Mouse (Mus musculus): Measurements from ENCODE around the gene Klrb1a. TPM values are rescaled to one million over a fixed set of nuclear protein-coding genes. Genes with fewer than 3 reads are reported as not detected.
A peak's percentile ranks its signal among the peaks of the same experiment; 100 is the strongest.
"Not testable (repeated sequence)": the region's sequence is repeated elsewhere in the genome, so short reads cannot be mapped to it uniquely, and the experiment has no call there.

The Klrb1a gene
- not detected for total RNA-seq (2022)

GRCm38 (mm10) chr6:128623433-128623832 lies at the start of gene Klrb1a:
Klrb1a (minus strand) TSS chr6:128623533.
- not testable (repeated sequence) for DNase-seq (ENCODE audit: low spot score)

- DNase-seq (ENCODE audit: low spot score), result no peak
Measured at GRCm38 (mm10) chr6:128669936-128670335, 46.6 kb upstream of the Klrb1a start.

DNA sequence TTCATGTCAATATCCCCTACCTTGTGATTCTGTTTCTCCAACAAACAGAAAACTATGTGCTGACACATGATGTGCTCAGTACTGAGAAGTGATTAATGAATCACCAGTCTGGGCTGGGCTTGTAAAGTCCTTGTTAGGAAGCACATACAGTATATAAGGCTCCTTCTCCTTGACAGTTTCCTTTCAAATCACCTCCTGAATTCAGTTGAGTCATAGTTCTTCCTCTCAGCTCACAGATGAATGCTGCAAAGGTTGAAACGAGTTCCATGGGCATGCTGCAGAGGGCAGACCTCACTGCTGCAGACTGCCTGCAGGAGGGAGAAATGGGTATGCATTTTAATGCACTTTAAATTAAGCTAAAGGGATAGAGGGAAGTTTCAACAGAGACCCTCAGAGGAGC lies 38.9 kb upstream of the Klrb1a start, which contains the start of gene Clec2h:
Gene Clec2h, plus strand, starts transcription at position 180 of the 400 bp plus-strand sequence.
- no peak for DNase-seq (ENCODE audit: low spot score)

- no peak for DNase-seq (ENCODE audit: low spot score)
Measured at GRCm38 (mm10) chr6:128661249-128661648, 37.9 kb upstream of the Klrb1a start.

- no peak for DNase-seq (ENCODE audit: low spot score)
Measured at GRCm38 (mm10) chr6:128652938-128653337, 29.6 kb upstream of the Klrb1a start.

GRCm38 (mm10) chr6:128650827-128651226 lies 27.5 kb upstream of the Klrb1a start:
- DNase-seq (ENCODE audit: low spot score), result not testable (repeated sequence)

DNA sequence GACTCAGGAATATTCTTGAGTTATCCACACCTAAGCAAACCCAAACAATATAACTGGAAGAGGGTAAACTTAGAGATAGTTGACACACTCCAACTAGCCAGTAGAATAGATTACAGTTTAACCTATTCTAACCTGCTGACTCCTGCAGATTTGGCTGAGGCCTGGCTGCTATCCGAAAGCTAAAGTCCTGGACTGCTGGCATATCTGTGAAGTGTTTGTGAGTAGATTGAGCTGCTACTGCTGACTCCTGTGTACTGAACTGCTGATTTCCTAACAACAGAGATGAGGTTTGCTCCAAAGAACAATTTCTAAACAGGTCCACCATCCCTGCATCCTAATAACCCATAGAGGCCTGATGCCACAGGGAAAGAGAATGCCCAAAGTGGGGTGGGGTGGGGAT lies 26.9 kb upstream of the Klrb1a start:
- no peak for DNase-seq (ENCODE audit: low spot score)

DNA sequence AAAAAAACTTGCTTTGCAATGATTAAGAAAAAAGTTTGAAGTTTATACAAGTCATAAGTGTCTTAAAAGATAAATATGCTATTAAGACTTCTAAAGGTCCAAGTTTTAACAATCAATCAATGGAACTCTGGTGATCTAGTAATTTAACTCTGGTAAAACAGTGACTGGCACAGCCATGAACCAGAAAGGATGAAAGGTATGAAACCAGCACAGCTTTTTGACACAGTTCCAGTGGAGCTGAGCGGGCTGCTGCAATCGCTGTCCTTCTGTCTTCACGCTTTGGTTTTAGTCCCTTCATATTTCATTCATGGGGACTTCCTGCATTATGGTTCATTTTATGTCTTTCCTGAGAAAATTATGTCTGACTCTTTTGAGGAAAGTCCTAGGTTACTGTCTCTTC lies 26.3 kb upstream of the Klrb1a start:
- DNase-seq (ENCODE audit: low spot score), result no peak

GRCm38 (mm10) chr6:128645708-128646107 lies 22.4 kb upstream of the Klrb1a start:
- not testable (repeated sequence) for DNase-seq (ENCODE audit: low spot score)

DNA sequence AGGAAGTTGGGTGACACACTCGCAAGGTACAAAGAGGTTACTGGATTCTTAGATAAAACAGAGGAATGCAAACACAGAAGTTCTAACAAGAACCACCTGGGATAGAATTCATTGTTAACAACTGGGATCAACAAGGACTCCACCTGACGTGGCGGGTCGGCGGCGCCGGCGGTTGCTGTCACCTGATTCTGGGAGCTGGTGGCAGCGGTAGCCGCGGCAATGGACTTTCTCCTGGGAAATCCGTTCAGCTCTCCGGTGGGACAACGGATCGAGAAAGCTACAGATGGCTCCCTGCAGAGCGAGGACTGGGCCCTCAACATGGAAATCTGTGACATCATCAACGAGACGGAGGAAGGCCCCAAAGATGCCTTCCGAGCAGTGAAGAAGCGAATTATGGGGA lies 21.4 kb upstream of the Klrb1a start:
- DNase-seq (ENCODE audit: low spot score), result not testable (repeated sequence)

GRCm38 (mm10) chr6:128643999-128644398 lies 20.7 kb upstream of the Klrb1a start:
- no peak for DNase-seq (ENCODE audit: low spot score)

DNA sequence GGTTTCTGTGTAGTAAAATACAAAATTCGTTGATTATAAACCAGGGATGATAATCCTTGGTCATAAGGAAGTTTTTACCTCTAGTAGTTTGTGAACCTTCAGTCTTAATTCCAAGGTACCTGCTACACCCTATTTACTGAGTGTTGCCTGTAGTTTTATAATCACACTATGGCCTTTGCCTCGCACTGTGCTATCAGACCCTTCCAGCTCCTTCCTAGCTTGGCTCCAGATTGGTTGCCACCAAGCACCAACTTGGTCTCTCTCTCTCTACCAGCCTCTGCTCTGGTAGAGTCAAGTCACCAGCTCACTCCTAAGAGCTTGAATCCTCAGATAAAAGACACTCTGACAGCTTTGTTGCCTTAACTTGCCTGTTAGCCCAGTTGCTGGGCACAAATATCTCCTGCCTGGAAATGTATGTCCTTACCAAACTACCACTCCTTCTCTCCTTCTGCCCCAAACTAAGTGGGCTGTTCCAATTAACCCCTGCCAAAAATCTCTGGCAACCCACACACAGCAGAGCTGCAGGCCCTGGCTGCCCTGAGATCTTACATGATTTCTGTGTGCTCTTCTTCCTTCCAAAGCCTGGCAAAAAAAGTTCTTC lies 17.9 kb upstream of the Klrb1a start:
- DNase-seq (ENCODE audit: low spot score), result no peak

DNA sequence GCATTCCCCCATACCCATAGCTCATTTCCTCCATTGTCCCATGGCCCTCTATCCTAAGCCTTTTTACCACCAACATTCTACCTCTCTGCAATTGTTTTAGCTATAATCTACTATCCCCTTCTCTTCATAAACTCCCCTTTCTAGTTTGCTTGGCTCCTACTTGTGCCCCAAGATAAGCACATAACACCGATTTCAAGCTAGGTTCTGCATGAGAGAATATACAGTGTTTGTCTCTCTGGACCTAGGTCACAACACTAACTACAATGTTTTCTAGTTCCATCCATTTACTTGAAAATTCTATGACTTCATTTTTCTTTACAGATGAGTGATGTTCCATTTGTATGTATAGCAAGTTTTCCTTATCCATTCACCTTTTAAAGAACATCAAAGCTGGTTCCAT lies 17.3 kb upstream of the Klrb1a start:
- no peak for DNase-seq (ENCODE audit: low spot score)

- DNase-seq (ENCODE audit: low spot score), result not testable (repeated sequence)
Measured at GRCm38 (mm10) chr6:128630912-128631905, 7.9 kb upstream of the Klrb1a start.

GRCm38 (mm10) chr6:128629771-128630739 lies 6.7 kb upstream of the Klrb1a start:
- DNase-seq (ENCODE audit: low spot score), result peak; percentile 30

DNA sequence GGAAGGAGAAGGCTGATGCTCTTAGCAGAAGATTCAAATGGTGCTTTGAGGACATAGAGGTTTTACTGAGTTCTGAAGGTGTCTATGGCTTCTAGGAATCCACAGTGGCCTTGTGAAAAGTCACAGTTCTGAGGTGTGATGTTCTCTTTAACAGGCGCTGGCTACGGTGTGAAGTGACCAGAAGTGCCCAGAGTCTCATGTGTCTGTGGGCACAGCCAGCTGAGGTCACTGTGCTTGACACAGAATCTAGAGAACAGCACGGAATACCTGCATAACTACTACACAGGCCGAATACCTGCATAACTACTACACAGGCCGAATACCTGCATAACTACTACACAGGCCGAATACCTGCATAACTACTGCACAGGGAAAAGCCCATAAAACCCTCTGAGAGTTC lies 1.9 kb upstream of the Klrb1a start:
- not testable (repeated sequence) for DNase-seq (ENCODE audit: low spot score)

GRCm38 (mm10) chr6:128624425-128624824 lies 1.1 kb upstream of the Klrb1a start:
- no peak for DNase-seq (ENCODE audit: low spot score)

- DNase-seq (ENCODE audit: low spot score), result no peak
Measured at GRCm38 (mm10) chr6:128622733-128623132, 600 bp downstream of the Klrb1a start.

GRCm38 (mm10) chr6:128606350-128606749 lies 17.0 kb downstream of the Klrb1a start:
- no peak for DNase-seq (ENCODE audit: low spot score)

DNA sequence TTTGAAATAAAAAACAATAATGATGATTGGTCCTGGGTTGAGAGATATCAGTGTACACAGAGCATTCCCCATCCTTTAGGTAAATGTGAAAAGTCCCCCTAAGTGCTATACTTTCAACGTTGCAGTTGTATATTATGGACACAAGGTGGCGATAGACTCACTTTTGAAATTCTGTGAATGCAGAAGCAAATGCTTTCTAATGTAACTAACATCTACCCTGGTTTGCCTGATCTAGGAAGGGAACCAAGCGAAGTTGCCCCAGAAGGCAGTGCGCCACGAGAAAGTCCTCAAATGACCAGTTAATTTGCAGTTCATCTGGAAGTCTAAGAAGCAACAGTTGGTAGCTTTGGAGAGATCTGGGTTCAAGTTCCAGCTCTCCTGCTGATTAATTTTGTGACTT lies 18.8 kb downstream of the Klrb1a start:
- peak; percentile 18 for DNase-seq (ENCODE audit: low spot score)

DNA sequence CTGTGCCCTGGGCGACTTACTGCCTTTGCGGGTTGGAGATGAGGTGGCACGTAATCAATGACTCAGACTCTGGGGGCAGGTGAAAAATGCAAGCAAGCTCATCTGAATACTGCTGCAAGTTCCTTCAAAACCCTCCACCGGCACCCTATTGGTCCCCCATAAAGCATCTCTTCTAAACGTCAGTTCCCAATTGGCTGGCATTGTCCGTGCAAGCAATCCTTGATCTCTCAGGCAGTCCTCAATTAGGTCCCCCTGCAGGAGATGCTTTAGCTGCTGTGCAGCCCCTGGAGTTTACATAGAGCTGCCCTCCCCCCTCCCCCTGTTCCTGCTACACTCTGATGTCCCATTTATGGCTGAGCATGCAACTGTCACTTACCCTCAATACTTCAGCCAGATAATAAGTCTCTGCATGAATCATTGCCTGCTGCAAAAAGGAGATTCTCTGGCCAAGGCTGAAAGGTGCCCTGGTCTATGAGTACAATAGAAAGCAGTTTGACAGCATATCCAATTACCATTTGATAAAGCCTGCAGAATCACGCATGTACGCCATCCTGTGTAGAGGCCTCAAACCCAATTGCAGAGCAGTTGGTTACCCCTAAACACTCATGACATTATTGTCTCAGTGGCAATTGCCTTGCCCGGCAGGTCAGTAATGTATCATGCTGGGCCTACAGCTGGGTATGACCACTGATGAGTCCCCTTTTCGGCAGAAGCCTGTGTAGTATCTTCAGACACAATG lies 20.7 kb downstream of the Klrb1a start:
- DNase-seq (ENCODE audit: low spot score), result no peak
